Mouse (Mus musculus): Measurements from ENCODE around the gene Wipf2. TPM values are rescaled to one million over a fixed set of nuclear protein-coding genes. Genes with fewer than 3 reads are reported as not detected.
A peak's percentile ranks its signal among the peaks of the same experiment; 100 is the strongest.
"Not testable (repeated sequence)": the region's sequence is repeated elsewhere in the genome, so short reads cannot be mapped to it uniquely, and the experiment has no call there.

Gene Wipf2
- 36.5 and 40.3 TPM in 2 replicates for polyA plus RNA-seq (2011; ENCODE audit: insufficient read depth, insufficient read length, low read depth, missing spikeins)

DNA sequence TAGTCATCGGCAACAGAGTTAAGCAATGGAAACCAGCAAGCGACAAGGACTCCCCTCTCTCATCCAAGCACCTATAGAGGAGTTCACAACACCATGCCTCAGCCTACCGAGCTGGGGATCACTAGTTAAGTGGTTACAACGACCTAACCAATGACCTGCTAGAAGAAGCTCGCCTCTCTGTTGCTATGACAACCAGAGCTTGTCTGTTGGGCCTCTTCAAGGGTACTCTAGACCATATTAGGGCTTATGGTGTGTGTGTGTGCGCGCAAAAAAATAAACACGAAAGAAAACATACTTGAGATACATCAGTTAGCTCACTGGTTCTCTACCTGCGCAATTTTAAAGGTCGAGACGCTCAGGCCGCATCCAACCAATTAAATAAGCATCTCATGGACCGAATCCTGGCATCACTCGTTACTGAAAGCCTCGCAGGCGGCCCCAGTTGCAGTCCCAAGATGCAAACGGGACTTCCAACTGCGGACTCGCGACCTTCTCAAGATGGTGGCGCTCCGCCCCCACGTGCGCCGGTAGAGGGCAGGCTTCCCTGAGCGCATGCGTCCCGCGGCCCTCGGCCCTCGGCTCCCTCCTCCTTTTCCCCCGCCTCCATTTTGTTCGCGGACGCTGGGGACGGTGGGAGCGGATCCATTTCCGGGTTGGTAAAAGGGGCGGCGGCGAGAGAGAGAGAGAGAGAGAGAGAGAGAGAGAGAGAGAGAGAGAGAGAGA lies at the start of gene Wipf2:
Gene Wipf2, plus strand, starts transcription at position 611 of the 723 bp plus-strand sequence.
- H3K9ac ChIP-seq (ENCODE audit: low read depth, poor library complexity, severe bottlenecking): peak within 1 kb of the TSS; percentile 75
- TF ChIP-seq POLR2A (IDR thresholded peaks at IDR 0.05; ENCODE audit: insufficient read depth, low read length): peak; percentile 58
- TF ChIP-seq EP300 (IDR thresholded peaks at IDR 0.05; ENCODE audit: insufficient read depth, low read depth, low read length): no peak
- TF ChIP-seq CTCF (IDR thresholded peaks at IDR 0.05; ENCODE audit: low read depth, low read length): peak; percentile 46
- peaks cover 2% of the 10 kb centered on the region for H3K4me1 ChIP-seq (ENCODE audit: control insufficient read depth, insufficient read depth, low read length)
- H3K27me3 ChIP-seq (ENCODE audit: control insufficient read depth, insufficient read depth, low read length, poor library complexity, severe bottlenecking): no peaks in the 10 kb centered on the region
- peak within 1 kb of the TSS; percentile 68 for H3K4me3 ChIP-seq (ENCODE audit: low read depth, low read length)
- H3K27ac ChIP-seq (ENCODE audit: insufficient read depth, low read length): peak within 1 kb of the TSS; percentile 82
- H3K9me3 ChIP-seq (replicated peaks; ENCODE audit: control insufficient read depth, insufficient read depth, low read length, poor library complexity, severe bottlenecking): no peaks in the 10 kb centered on the region
- H3K36me3 ChIP-seq (ENCODE audit: control insufficient read depth, insufficient read depth, low read length, poor library complexity, severe bottlenecking): peaks cover 5% of the 10 kb centered on the region

DNA sequence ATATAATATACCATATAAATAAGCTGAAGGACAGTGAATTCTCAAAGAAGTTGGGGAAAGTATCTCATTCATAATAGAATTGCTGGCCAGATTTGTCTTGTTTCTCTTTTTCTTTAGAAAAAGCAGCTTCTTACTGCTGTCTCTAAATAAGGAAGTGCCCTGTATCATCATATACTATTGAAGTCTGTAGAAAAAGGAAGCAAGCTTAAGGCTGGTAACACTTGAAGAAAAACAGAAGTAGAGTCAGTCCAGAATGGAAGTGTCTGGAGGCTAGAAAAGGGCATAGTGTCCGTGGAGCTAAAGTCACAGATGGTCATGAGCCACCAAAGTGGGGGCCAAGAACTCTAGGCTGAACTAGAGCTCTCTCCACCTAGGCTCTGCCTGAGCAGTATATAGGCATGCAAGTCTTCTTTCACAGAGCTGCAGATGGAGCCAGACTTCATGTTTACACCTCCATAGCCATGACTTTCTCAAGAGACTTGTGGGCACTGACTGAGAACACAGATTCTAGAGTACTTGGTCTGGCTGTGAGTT lies 46.7 kb upstream of the Wipf2 start:
- H3K4me1 ChIP-seq (ENCODE audit: control insufficient read depth, insufficient read depth, low read length): peaks cover 2% of the 10 kb centered on the region
- H3K9ac ChIP-seq (ENCODE audit: low read depth, poor library complexity, severe bottlenecking): no peak overlapping the region
- H3K4me3 ChIP-seq (ENCODE audit: low read depth, low read length): no peak overlapping the region
- TF ChIP-seq EP300 (IDR thresholded peaks at IDR 0.05; ENCODE audit: insufficient read depth, low read depth, low read length) (no peak), POLR2A (IDR thresholded peaks at IDR 0.05; ENCODE audit: insufficient read depth, low read length) (no peak), CTCF (IDR thresholded peaks at IDR 0.05; ENCODE audit: low read depth, low read length) (no peak)
- no peak overlapping the region for H3K27ac ChIP-seq (ENCODE audit: insufficient read depth, low read length)
- H3K36me3 ChIP-seq (ENCODE audit: control insufficient read depth, insufficient read depth, low read length, poor library complexity, severe bottlenecking): peaks cover 75% of the 10 kb centered on the region
- H3K27me3 ChIP-seq (ENCODE audit: control insufficient read depth, insufficient read depth, low read length, poor library complexity, severe bottlenecking): no peaks in the 10 kb centered on the region
- H3K9me3 ChIP-seq (replicated peaks; ENCODE audit: control insufficient read depth, insufficient read depth, low read length, poor library complexity, severe bottlenecking): no peaks in the 10 kb centered on the region

DNA sequence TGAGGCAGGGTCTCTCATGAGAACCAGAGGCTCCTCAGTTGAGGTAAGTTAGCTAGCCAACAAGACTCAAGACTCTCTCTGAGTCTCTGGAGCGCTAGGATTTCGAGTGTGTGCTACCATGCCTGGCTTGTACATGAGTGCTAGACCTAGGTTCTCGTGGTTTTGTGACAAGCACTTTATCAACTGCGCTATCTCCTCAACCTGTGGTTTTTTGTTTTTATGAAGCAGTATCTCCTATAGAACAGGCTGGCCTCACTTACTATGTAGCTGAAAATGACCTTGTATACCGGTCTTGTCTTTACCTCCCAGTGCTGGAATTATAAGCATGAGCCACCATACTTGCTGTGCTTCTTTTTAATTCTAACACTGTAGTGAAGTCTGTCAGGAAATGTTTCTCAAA lies 42.5 kb upstream of the Wipf2 start:
- no peak overlapping the region for H3K9ac ChIP-seq (ENCODE audit: low read depth, poor library complexity, severe bottlenecking)
- H3K36me3 ChIP-seq (ENCODE audit: control insufficient read depth, insufficient read depth, low read length, poor library complexity, severe bottlenecking): peaks cover 74% of the 10 kb centered on the region
- TF ChIP-seq POLR2A (IDR thresholded peaks at IDR 0.05; ENCODE audit: insufficient read depth, low read length) (no peak), EP300 (IDR thresholded peaks at IDR 0.05; ENCODE audit: insufficient read depth, low read depth, low read length) (no peak), CTCF (IDR thresholded peaks at IDR 0.05; ENCODE audit: low read depth, low read length) (no peak)
- H3K27ac ChIP-seq (ENCODE audit: insufficient read depth, low read length): no peak overlapping the region
- no peaks in the 10 kb centered on the region for H3K4me1 ChIP-seq (ENCODE audit: control insufficient read depth, insufficient read depth, low read length)
- no peaks in the 10 kb centered on the region for H3K9me3 ChIP-seq (replicated peaks; ENCODE audit: control insufficient read depth, insufficient read depth, low read length, poor library complexity, severe bottlenecking)
- H3K4me3 ChIP-seq (ENCODE audit: low read depth, low read length): no peak overlapping the region
- H3K27me3 ChIP-seq (ENCODE audit: control insufficient read depth, insufficient read depth, low read length, poor library complexity, severe bottlenecking): no peaks in the 10 kb centered on the region

DNA sequence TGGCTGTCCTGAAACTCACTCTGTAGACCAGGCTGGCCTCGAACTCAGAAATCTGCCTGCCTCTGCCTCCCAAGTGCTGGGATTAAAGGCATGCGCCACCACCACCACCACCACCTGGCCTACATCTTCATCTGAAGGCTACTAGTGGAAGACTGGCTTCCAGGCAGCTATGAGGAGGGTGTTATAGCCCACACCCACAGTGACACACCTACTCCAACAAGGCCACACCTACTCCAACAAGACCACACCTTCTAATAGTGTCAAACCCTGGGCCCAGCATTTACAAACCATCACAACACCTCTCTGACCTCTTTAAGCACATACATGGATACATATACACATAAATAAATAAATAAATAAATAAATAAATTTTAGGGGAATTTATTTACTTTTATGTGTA lies 37.4 kb upstream of the Wipf2 start:
- not testable (repeated sequence) for H3K4me3 ChIP-seq (ENCODE audit: low read depth, low read length); H3K9ac ChIP-seq (ENCODE audit: low read depth, poor library complexity, severe bottlenecking); H3K4me1 ChIP-seq (ENCODE audit: control insufficient read depth, insufficient read depth, low read length); H3K27ac ChIP-seq (ENCODE audit: insufficient read depth, low read length); H3K9me3 ChIP-seq (replicated peaks; ENCODE audit: control insufficient read depth, insufficient read depth, low read length, poor library complexity, severe bottlenecking); H3K27me3 ChIP-seq (ENCODE audit: control insufficient read depth, insufficient read depth, low read length, poor library complexity, severe bottlenecking)
- H3K36me3 ChIP-seq (ENCODE audit: control insufficient read depth, insufficient read depth, low read length, poor library complexity, severe bottlenecking): peaks cover 78% of the 10 kb centered on the region

DNA sequence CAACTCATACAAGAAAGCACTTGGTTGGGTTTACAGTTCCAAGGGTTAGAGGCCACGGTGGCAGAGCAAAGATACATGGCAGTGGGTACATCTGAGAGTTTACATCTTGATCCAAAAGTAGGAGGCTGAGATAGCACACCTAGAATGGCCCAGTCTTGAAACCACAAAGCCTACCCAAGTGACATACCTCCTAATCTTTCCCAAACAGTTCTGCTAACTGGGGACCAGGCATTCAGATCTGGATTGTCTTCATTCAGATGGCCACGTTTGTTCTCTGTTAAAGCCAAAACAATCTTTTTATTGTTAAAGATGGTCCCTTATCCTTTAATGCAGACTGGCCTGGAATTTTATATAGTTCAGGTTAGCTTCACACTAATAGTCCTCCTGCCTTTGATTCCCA lies 35.6 kb upstream of the Wipf2 start:
- Histone ChIP-seq H3K9me3 (replicated peaks; ENCODE audit: control insufficient read depth, insufficient read depth, low read length, poor library complexity, severe bottlenecking) (no peaks in the 10 kb centered on the region), H3K4me3 (ENCODE audit: low read depth, low read length) (no peak overlapping the region), H3K4me1 (ENCODE audit: control insufficient read depth, insufficient read depth, low read length) (no peaks in the 10 kb centered on the region), H3K27ac (ENCODE audit: insufficient read depth, low read length) (no peak overlapping the region), H3K36me3 (ENCODE audit: control insufficient read depth, insufficient read depth, low read length, poor library complexity, severe bottlenecking) (peaks cover 80% of the 10 kb centered on the region), H3K27me3 (ENCODE audit: control insufficient read depth, insufficient read depth, low read length, poor library complexity, severe bottlenecking) (no peaks in the 10 kb centered on the region), H3K9ac (ENCODE audit: low read depth, poor library complexity, severe bottlenecking) (no peak overlapping the region)
- TF ChIP-seq CTCF (IDR thresholded peaks at IDR 0.05; ENCODE audit: low read depth, low read length) (no peak), EP300 (IDR thresholded peaks at IDR 0.05; ENCODE audit: insufficient read depth, low read depth, low read length) (no peak), POLR2A (IDR thresholded peaks at IDR 0.05; ENCODE audit: insufficient read depth, low read length) (no peak)

DNA sequence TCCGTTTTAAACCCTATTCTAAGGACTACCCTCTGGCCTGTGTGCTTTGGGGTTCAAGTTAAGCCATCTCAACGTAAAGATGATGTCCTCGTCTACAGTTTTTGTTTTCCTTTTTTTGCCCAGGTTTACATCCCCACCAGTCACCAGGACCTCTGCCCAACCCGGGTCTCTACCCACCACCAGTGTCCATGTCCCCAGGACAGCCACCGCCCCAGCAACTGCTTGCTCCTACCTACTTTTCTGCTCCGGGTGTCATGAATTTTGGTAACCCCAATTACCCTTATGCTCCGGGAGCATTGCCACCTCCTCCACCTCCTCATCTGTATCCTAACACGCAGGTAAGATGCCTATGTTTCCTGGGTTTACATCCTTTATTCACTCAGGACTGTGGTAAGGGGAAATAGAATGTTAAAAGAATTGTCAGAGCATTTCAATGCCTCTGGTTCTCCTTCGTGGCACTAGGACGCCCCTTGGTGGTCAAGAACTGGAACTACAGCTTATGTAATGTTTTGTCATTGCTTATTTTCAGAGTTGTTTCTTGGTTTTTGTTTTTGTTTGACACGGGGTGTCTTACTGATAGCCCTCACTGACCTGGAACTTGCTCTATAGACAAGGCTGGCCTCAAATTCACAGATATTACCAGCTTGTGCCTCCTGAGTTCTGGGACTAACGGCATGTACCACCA lies 34.2 kb upstream of the Wipf2 start:
- no peak overlapping the region for H3K4me3 ChIP-seq (ENCODE audit: low read depth, low read length)
- H3K4me1 ChIP-seq (ENCODE audit: control insufficient read depth, insufficient read depth, low read length): no peaks in the 10 kb centered on the region
- H3K27ac ChIP-seq (ENCODE audit: insufficient read depth, low read length): no peak overlapping the region
- TF ChIP-seq CTCF (IDR thresholded peaks at IDR 0.05; ENCODE audit: low read depth, low read length) (peak; percentile 25), EP300 (IDR thresholded peaks at IDR 0.05; ENCODE audit: insufficient read depth, low read depth, low read length) (no peak)
- no peaks in the 10 kb centered on the region for H3K9me3 ChIP-seq (replicated peaks; ENCODE audit: control insufficient read depth, insufficient read depth, low read length, poor library complexity, severe bottlenecking)
- no peaks in the 10 kb centered on the region for H3K27me3 ChIP-seq (ENCODE audit: control insufficient read depth, insufficient read depth, low read length, poor library complexity, severe bottlenecking)
- H3K36me3 ChIP-seq (ENCODE audit: control insufficient read depth, insufficient read depth, low read length, poor library complexity, severe bottlenecking): peaks cover 78% of the 10 kb centered on the region
- H3K9ac ChIP-seq (ENCODE audit: low read depth, poor library complexity, severe bottlenecking): no peak overlapping the region
